Mouse (Mus musculus) liver, adult 2 months (tissue): ENCODE data around the gene Gfod1.

Experiments
- CTCF ChIP-seq: fragments of 200-500 bp; IDR thresholded peaks from 2 replicates; pipeline ENCODE4 v1.5.1; 2011; ENCODE audit warnings: low read depth, low read length, control low read depth
- POLR2A ChIP-seq: fragments of 200-500 bp; IDR thresholded peaks from 2 replicates; pipeline ENCODE4 v1.6.1; 2011; ENCODE audit warnings: low read length, control low read depth; ENCODE audit not compliant: insufficient read depth; ENCODE audit errors: extremely low read depth

DNA sequence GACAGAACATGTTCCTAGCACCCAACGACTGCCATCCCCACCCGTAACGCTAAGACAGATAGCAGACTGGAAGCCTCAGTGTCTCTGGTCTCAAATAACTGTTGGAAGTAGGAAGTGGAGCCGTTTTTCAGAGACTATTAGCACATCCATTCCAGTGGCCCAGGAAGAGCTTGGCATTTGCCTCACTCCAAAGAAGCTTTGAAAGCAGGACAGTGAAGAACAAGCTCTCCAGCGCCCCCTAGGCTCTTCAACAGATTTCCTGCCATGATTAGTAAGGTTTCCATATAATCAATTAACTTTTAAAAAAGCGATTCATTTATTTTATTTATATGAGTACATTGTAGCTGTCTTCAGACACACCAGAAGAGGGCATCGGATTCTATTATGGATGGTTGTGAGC is 28.6 kb upstream of the Gfod1 start:
- no peak for TF ChIP-seq CTCF
- no peak for TF ChIP-seq POLR2A
